Mouse (Mus musculus): ENCODE results near the gene Grid1.

Grid1 gene

GRCm38 (mm10) chr14:35120905-35121304 lies 301.0 kb downstream of the Grid1 start:
- no peak for DNase-seq

GRCm38 (mm10) chr14:35122111-35122510 lies 302.2 kb downstream of the Grid1 start:
- no peak for DNase-seq

GRCm38 (mm10) chr14:35123260-35123875 lies 303.5 kb downstream of the Grid1 start:
- DNase-seq: no peak

GRCm38 (mm10) chr14:35127616-35128015 lies 307.7 kb downstream of the Grid1 start:
- DNase-seq: no peak

- DNase-seq: no peak
Measured at GRCm38 (mm10) chr14:35135056-35135455, 315.1 kb downstream of the Grid1 start.

- no peak for DNase-seq
Measured at GRCm38 (mm10) chr14:35138069-35138468, 318.2 kb downstream of the Grid1 start.

GRCm38 (mm10) chr14:35139824-35140223 lies 319.9 kb downstream of the Grid1 start:
- DNase-seq: no peak

GRCm38 (mm10) chr14:35152450-35152849 lies 332.5 kb downstream of the Grid1 start:
- DNase-seq: no peak

- DNase-seq: no peak
Measured at GRCm38 (mm10) chr14:35153701-35154277, 333.9 kb downstream of the Grid1 start.

- no peak for DNase-seq
Measured at GRCm38 (mm10) chr14:35154364-35154763, 334.5 kb downstream of the Grid1 start.

- DNase-seq: no peak
Measured at GRCm38 (mm10) chr14:35157069-35157655, 337.3 kb downstream of the Grid1 start.

GRCm38 (mm10) chr14:35159296-35159695 lies 339.4 kb downstream of the Grid1 start:
- DNase-seq: no peak

GRCm38 (mm10) chr14:35167451-35167850 lies 347.5 kb downstream of the Grid1 start:
- DNase-seq: no peak

- DNase-seq: no peak
Measured at GRCm38 (mm10) chr14:35173861-35174260, 354.0 kb downstream of the Grid1 start.

GRCm38 (mm10) chr14:35176021-35176420 lies 356.1 kb downstream of the Grid1 start:
- no peak for DNase-seq

GRCm38 (mm10) chr14:35179076-35179475 lies 359.2 kb downstream of the Grid1 start:
- DNase-seq: no peak

- no peak for DNase-seq
Measured at GRCm38 (mm10) chr14:35185399-35185798, 365.5 kb downstream of the Grid1 start.

GRCm38 (mm10) chr14:35192256-35192655 lies 372.3 kb downstream of the Grid1 start:
- no peak for DNase-seq

GRCm38 (mm10) chr14:35197371-35197770 lies 377.5 kb downstream of the Grid1 start:
- DNase-seq: no peak

GRCm38 (mm10) chr14:35198447-35198846 lies 378.5 kb downstream of the Grid1 start:
- no peak for DNase-seq

GRCm38 (mm10) chr14:35198899-35199298 lies 379.0 kb downstream of the Grid1 start:
- no peak for DNase-seq

- no peak for DNase-seq
Measured at GRCm38 (mm10) chr14:35209444-35209843, 389.5 kb downstream of the Grid1 start.

- no peak for DNase-seq
Measured at GRCm38 (mm10) chr14:35219021-35219420, 399.1 kb downstream of the Grid1 start.

GRCm38 (mm10) chr14:35222196-35222595 lies 402.3 kb downstream of the Grid1 start:
- no peak for DNase-seq

GRCm38 (mm10) chr14:35227581-35227980 lies 407.7 kb downstream of the Grid1 start:
- DNase-seq: no peak

Data from B cell, adult 2 months (primary cell).